Mouse (Mus musculus): ENCODE results near the gene Tbx6. TPM values are rescaled to one million over a fixed set of nuclear protein-coding genes. Genes with fewer than 3 reads are reported as not detected.

Gene Tbx6
- total and polyA plus RNA-seq, 3 experiments: 0.12 to 0.15 TPM; not detected in 1

GRCm38 (mm10) chr7:126795387-126796317, 14.4 kb downstream of the Tbx6 start:
- H3K36me3 ChIP-seq (ENCODE audit: control insufficient read depth in 1 of 2, insufficient read depth in 2 of 2, low read length in 2 of 2): peaks cover 13 to 29% of the 10 kb centered on the region in 2 experiments
- H3K9ac ChIP-seq (ENCODE audit: control insufficient read depth, low read depth, low read length, poor library complexity, severe bottlenecking): no peak overlapping the region
- DNase-seq (ENCODE audit: low read depth, low spot score): no peak
- no peaks in the 10 kb centered on the region for H3K27me3 ChIP-seq (ENCODE audit: control insufficient read depth in 1 of 2, insufficient read depth in 2 of 2, low read length in 2 of 2)
- H3K27ac ChIP-seq (ENCODE audit: control insufficient read depth, low read depth, low read length): no peak overlapping the region
- peaks cover 48% of the 10 kb centered on the region for H3K79me2 ChIP-seq (ENCODE audit: control insufficient read depth, insufficient read depth, low read length, poor library complexity)
- TF ChIP-seq ELF1 (IDR thresholded peaks at IDR 0.05; ENCODE audit: low read depth, low read length): no peak
- no peak for TF ChIP-seq EP300 (IDR thresholded peaks at IDR 0.05; ENCODE audit: low read depth in 1 of 2, low read length in 2 of 2)
- no peak for TF ChIP-seq MAZ (IDR thresholded peaks at IDR 0.05; ENCODE audit: low read depth, low read length)
- no peak for TF ChIP-seq KAT2A (conservative IDR thresholded peaks at IDR 0.05; ENCODE audit: low read depth, low read length)
- no peak for TF ChIP-seq USF1 (IDR thresholded peaks at IDR 0.05; ENCODE audit: low read depth, low read length)
- TF ChIP-seq ZC3H11A (IDR thresholded peaks at IDR 0.05; ENCODE audit: low read depth, low read length): no peak
- TF ChIP-seq NRF1 (IDR thresholded peaks at IDR 0.05; ENCODE audit: insufficient read depth, low read depth, low read length, poor library complexity, severe bottlenecking): no peak
- no peak for TF ChIP-seq USF2 (IDR thresholded peaks at IDR 0.05; ENCODE audit: borderline replicate concordance in 1 of 2, insufficient read depth in 1 of 2, low read depth in 1 of 2, low read length in 2 of 2)
- TF ChIP-seq MEF2A (IDR thresholded peaks at IDR 0.05; ENCODE audit: extremely low read depth, insufficient replicate concordance, low read depth, low read length, poor library complexity, severe bottlenecking): no peak
- no peak for TF ChIP-seq ETS1 (IDR thresholded peaks at IDR 0.05; ENCODE audit: low read depth, low read length)
- TF ChIP-seq CHD1 (IDR thresholded peaks at IDR 0.05; ENCODE audit: low read depth, low read length): 0 out of 2 replicates have a peak, but pooled peaks have one; percentile 1
- no peak for TF ChIP-seq BHLHE40 (IDR thresholded peaks at IDR 0.05; ENCODE audit: borderline replicate concordance, low read depth, low read length)
- no peak for TF ChIP-seq CHD2 (IDR thresholded peaks at IDR 0.05; ENCODE audit: low read length)
- TF ChIP-seq SIN3A (IDR thresholded peaks at IDR 0.05; ENCODE audit: low read length): peak; percentile 35; the same call in 1 of the 2 replicates
- no peak for TF ChIP-seq RAD21 (IDR thresholded peaks at IDR 0.05; ENCODE audit: low read depth, low read length)
- TF ChIP-seq CTCF (IDR thresholded peaks at IDR 0.05 in 2 of 3, conservative IDR thresholded peaks at IDR 0.05 in 1 of 3; ENCODE audit: control insufficient read depth in 1 of 3, insufficient read depth in 1 of 3, low read depth in 2 of 3, low read length in 3 of 3, poor library complexity in 1 of 3, severe bottlenecking in 1 of 3): peak; percentile 9 to 49 (median 24); a peak in 4 of 6 replicates
- no peak for TF ChIP-seq GABPA (IDR thresholded peaks at IDR 0.05; ENCODE audit: low read depth, low read length)
- peaks cover 0 to 26% of the 10 kb centered on the region in 2 experiments; a peak in 3 of 4 replicates for H3K4me1 ChIP-seq (ENCODE audit: control insufficient read depth in 1 of 2, insufficient read depth in 2 of 2, low read length in 2 of 2)
- H3K9me3 ChIP-seq (replicated peaks; ENCODE audit: insufficient read depth, low read length): no peaks in the 10 kb centered on the region
- H3K4me3 ChIP-seq (ENCODE audit: control insufficient read depth in 1 of 2, insufficient read depth in 1 of 2, low read depth in 2 of 2, low read length in 2 of 2): no peak overlapping the region; a peak in 1 of 4 replicates
